Mouse (Mus musculus): ENCODE measurements around the gene Zap70.

The Zap70 gene

GRCm38 (mm10) chr1:36761568-36761967, at the start of gene Zap70:
TSS of gene Zap70 (plus strand) at chr1:36761798.
- DNase-seq: peak; percentile 87

- peak; percentile 77 for DNase-seq
Observed at GRCm38 (mm10) chr1:36714311-36714710, 47.3 kb upstream of the Zap70 start, which contains the start of gene Actr1b. TSS of gene Actr1b (minus strand) at chr1:36714422.

- DNase-seq: no peak
Observed at GRCm38 (mm10) chr1:36718786-36719185, 42.8 kb upstream of the Zap70 start.

- no peak for DNase-seq
Observed at GRCm38 (mm10) chr1:36723146-36724056, 38.2 kb upstream of the Zap70 start.

- DNase-seq: no peak
Observed at GRCm38 (mm10) chr1:36724057-36724431, 37.6 kb upstream of the Zap70 start.

- peak; percentile 94 for DNase-seq
Observed at GRCm38 (mm10) chr1:36737300-36737699, 24.3 kb upstream of the Zap70 start.

- DNase-seq: peak; percentile 63
Observed at GRCm38 (mm10) chr1:36739231-36739630, 22.4 kb upstream of the Zap70 start.

GRCm38 (mm10) chr1:36743046-36743445, 18.6 kb upstream of the Zap70 start:
- peak; percentile 60 for DNase-seq

- peak; percentile 87 for DNase-seq
Observed at GRCm38 (mm10) chr1:36744268-36744944, 17.2 kb upstream of the Zap70 start.

GRCm38 (mm10) chr1:36745661-36746060, 15.9 kb upstream of the Zap70 start:
- peak; percentile 61 for DNase-seq

- DNase-seq: peak; percentile 74
Observed at GRCm38 (mm10) chr1:36746452-36746851, 15.1 kb upstream of the Zap70 start.

GRCm38 (mm10) chr1:36753932-36754675, 7.5 kb upstream of the Zap70 start:
- peak; percentile 88 for DNase-seq

- peak; percentile 64 for DNase-seq
Observed at GRCm38 (mm10) chr1:36758553-36758952, 3.0 kb upstream of the Zap70 start.

GRCm38 (mm10) chr1:36759076-36759475, 2.5 kb upstream of the Zap70 start:
- DNase-seq: no peak

- DNase-seq: peak; percentile 53
Observed at GRCm38 (mm10) chr1:36760401-36760800, 1.2 kb upstream of the Zap70 start.

GRCm38 (mm10) chr1:36761061-36761460, 537 bp upstream of the Zap70 start:
- DNase-seq: peak; percentile 49

GRCm38 (mm10) chr1:36766431-36767205, 5.0 kb downstream of the Zap70 start:
- no peak for DNase-seq

GRCm38 (mm10) chr1:36767321-36767720, 5.7 kb downstream of the Zap70 start:
- DNase-seq: no peak

- DNase-seq: no peak
Observed at GRCm38 (mm10) chr1:36768786-36769185, 7.2 kb downstream of the Zap70 start.

- DNase-seq: no peak
Observed at GRCm38 (mm10) chr1:36769951-36770350, 8.4 kb downstream of the Zap70 start.

- no peak for DNase-seq
Observed at GRCm38 (mm10) chr1:36770998-36771397, 9.4 kb downstream of the Zap70 start.

- DNase-seq: no peak
Observed at GRCm38 (mm10) chr1:36772198-36772934, 10.8 kb downstream of the Zap70 start.

All from heart, adult 11 months (tissue).